Mouse (Mus musculus): ENCODE results near the gene Inf2.

Gene Inf2

GRCm38 (mm10) chr12:112626455-112626854 lies 37.9 kb downstream of the Inf2 start:
- DNase-seq (ENCODE audit: low spot score in 2 of 2), result no peak

- no peak for DNase-seq (ENCODE audit: low spot score in 2 of 2)
Measured at GRCm38 (mm10) chr12:112627097-112627881, 38.7 kb downstream of the Inf2 start.

- no peak for DNase-seq (ENCODE audit: low spot score in 2 of 2)
Measured at GRCm38 (mm10) chr12:112628197-112628596, 39.6 kb downstream of the Inf2 start.

- no peak for DNase-seq (ENCODE audit: low spot score in 2 of 2)
Measured at GRCm38 (mm10) chr12:112628928-112629721, 40.5 kb downstream of the Inf2 start.

- no peak for DNase-seq (ENCODE audit: low spot score in 2 of 2)
Measured at GRCm38 (mm10) chr12:112630029-112630428, 41.4 kb downstream of the Inf2 start.

- DNase-seq (ENCODE audit: low spot score in 2 of 2), result no peak
Measured at GRCm38 (mm10) chr12:112630796-112631195, 42.2 kb downstream of the Inf2 start.

- DNase-seq (ENCODE audit: low spot score in 2 of 2), result no peak
Measured at GRCm38 (mm10) chr12:112631472-112631871, 42.9 kb downstream of the Inf2 start.

- DNase-seq (ENCODE audit: low spot score in 2 of 2), result no peak
Measured at GRCm38 (mm10) chr12:112632084-112632777, 43.6 kb downstream of the Inf2 start.

GRCm38 (mm10) chr12:112632907-112633306 lies 44.3 kb downstream of the Inf2 start:
- DNase-seq (ENCODE audit: low spot score in 2 of 2), result no peak

GRCm38 (mm10) chr12:112633686-112634085 lies 45.1 kb downstream of the Inf2 start:
- no peak for DNase-seq (ENCODE audit: low spot score in 2 of 2)

- no peak for DNase-seq (ENCODE audit: low spot score in 2 of 2)
Measured at GRCm38 (mm10) chr12:112639526-112639925, 50.9 kb downstream of the Inf2 start.

GRCm38 (mm10) chr12:112643126-112643525 lies 54.5 kb downstream of the Inf2 start:
- no peak for DNase-seq (ENCODE audit: low spot score in 2 of 2)

- peak; percentile 97 to 98 for DNase-seq (ENCODE audit: low spot score in 2 of 2)
Measured at GRCm38 (mm10) chr12:112644180-112644854, 55.7 kb downstream of the Inf2 start, which contains the start of gene Siva1. TSS of gene Siva1 (plus strand) at chr12:112644679.

- DNase-seq (ENCODE audit: low spot score in 2 of 2), result peak; percentile 56 to 63
Measured at GRCm38 (mm10) chr12:112644855-112645506, 56.4 kb downstream of the Inf2 start.

- no peak for DNase-seq (ENCODE audit: low spot score in 2 of 2)
Measured at GRCm38 (mm10) chr12:112646139-112646538, 57.6 kb downstream of the Inf2 start.

GRCm38 (mm10) chr12:112648081-112648480 lies 59.5 kb downstream of the Inf2 start:
- no peak for DNase-seq (ENCODE audit: low spot score in 2 of 2)

GRCm38 (mm10) chr12:112651778-112652439 lies 63.3 kb downstream of the Inf2 start:
- no peak for DNase-seq (ENCODE audit: low spot score in 2 of 2)

- peak; percentile 85 to 89 for DNase-seq (ENCODE audit: low spot score in 2 of 2)
Measured at GRCm38 (mm10) chr12:112653157-112653824, 64.7 kb downstream of the Inf2 start.

- no peak for DNase-seq (ENCODE audit: low spot score in 2 of 2)
Measured at GRCm38 (mm10) chr12:112654076-112654475, 65.5 kb downstream of the Inf2 start.

- peak in 1 of 2 experiments; percentile 44 for DNase-seq (ENCODE audit: low spot score in 2 of 2)
Measured at GRCm38 (mm10) chr12:112658619-112659018, 70.0 kb downstream of the Inf2 start.
